Mouse (Mus musculus) neural tube, embryonic 15.5 days (tissue): Measurements from ENCODE around the gene 1700025C18Rik. TPM values are rescaled to one million over a fixed set of nuclear protein-coding genes. Genes with fewer than 3 reads are reported as not detected.
A peak's percentile ranks its signal among the peaks of the same experiment; 100 is the strongest.

ENCODE experiments used
- ATAC-seq: fragments of 200-750 bp; cut with Nextera tagmentation; 2 replicates; pipeline ENCODE4 v1.8.0; 2017; ENCODE audit warnings: mild to moderate bottlenecking, moderate TSS enrichment, moderate library complexity; ENCODE audit not compliant: low FRiP score
- H3K27ac ChIP-seq: fragments of 300-500 bp; sonication (generic); replicated peaks from 2 replicates; pipeline ENCODE4 v1.5.1; 2015; ENCODE audit warnings: mild to moderate bottlenecking, inconsistent platforms
- H3K27me3 ChIP-seq: fragments of 300-500 bp; sonication (generic); replicated peaks from 2 replicates; pipeline ENCODE4 v1.6.1; 2015; ENCODE audit warnings: inconsistent platforms
- H3K36me3 ChIP-seq: fragments of 300-500 bp; sonication (generic); 2 replicates; pipeline ENCODE4 v1.6.1; 2015; ENCODE audit warnings: inconsistent platforms
- H3K4me1 ChIP-seq: fragments of 300-500 bp; sonication (generic); 2 replicates; pipeline ENCODE4 v1.6.1; 2015; ENCODE audit warnings: inconsistent platforms
- H3K4me2 ChIP-seq: fragments of 300-500 bp; sonication (generic); 2 replicates; pipeline ENCODE4 v1.6.1; 2015; ENCODE audit warnings: inconsistent platforms, mild to moderate bottlenecking, moderate library complexity
- H3K4me3 ChIP-seq: fragments of 300-500 bp; sonication (generic); replicated peaks from 2 replicates; pipeline ENCODE4 v1.5.1; 2015; ENCODE audit warnings: mild to moderate bottlenecking, inconsistent platforms
- H3K9ac ChIP-seq: fragments of 300-500 bp; sonication (generic); replicated peaks from 2 replicates; pipeline ENCODE4 v1.6.1; 2015; ENCODE audit warnings: mild to moderate bottlenecking, inconsistent platforms
- H3K9me3 ChIP-seq: fragments of 300-500 bp; sonication (generic); replicated peaks from 2 replicates; pipeline ENCODE4 v1.6.1; 2016; ENCODE audit warnings: inconsistent platforms
- WGBS: fragments of 180-500 bp; shearing (Covaris S2); methylation state at CpG from one replicate; pipeline ENCODE4 v1.1.7; 2015; ENCODE audit warnings: mixed read lengths; 5-methylcytosine and 5-hydroxymethylcytosine counted together
- polyA plus RNA-seq: library from polyadenylated mRNA; unstranded; fragments of >200 nt; fragmentation: Nextera tagmentation; extraction: Ambion mirVana; gene quantifications from 2 replicates; pipeline ENCODE4 v1.2.1, GENCODE M21; 2015

Gene 1700025C18Rik
- polyA plus RNA-seq, result not detected in 2 replicates

GRCm38 (mm10) chr2:165090650-165091049, at the start of gene 1700025C18Rik:
Gene 1700025C18Rik, minus strand, starts transcription at chr2:165090750.
- no peaks in the 10 kb centered on the region for H3K9me3 ChIP-seq
- 0 out of 2 replicates have a peak, but pooled peaks cover 3% of the 10 kb centered on the region for H3K27me3 ChIP-seq
- H3K36me3 ChIP-seq, result no peaks in the 10 kb centered on the region
- H3K4me3 ChIP-seq, result no peak within 1 kb of the TSS
- H3K4me1 ChIP-seq, result peaks cover 23% of the 10 kb centered on the region
- H3K4me2 ChIP-seq, result no peak within 1 kb of the TSS
- no peak for ATAC-seq
- 0 out of 2 replicates have a peak within 1 kb of the TSS, but pooled peaks have one; percentile 33 for H3K27ac ChIP-seq
- H3K9ac ChIP-seq, result no peak within 1 kb of the TSS
- WGBS, result 69% methylated on average over 2 of the region's 2 CpGs

DNA sequence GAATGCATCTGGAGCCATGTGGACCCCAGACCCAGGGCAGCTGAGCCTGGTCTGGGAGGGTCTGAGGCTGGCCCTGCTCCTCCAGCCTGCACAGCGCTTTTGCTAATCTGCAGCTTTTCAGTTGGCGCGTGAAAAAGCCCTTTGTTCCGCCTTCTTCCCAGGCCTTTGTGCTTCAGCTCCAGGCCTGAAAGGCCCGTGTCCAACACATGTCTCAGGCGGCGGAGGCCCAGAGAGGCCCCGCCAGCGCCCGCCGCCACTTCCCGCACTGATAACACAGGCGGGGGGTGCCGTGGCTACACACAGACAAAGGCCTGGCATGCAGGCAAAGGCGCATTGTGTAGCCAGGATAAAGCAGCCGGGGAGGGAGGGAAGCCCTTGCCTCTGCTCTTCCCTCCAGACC, 45.5 kb upstream of the 1700025C18Rik start:
- Histone ChIP-seq H3K36me3 (no peaks in the 10 kb centered on the region), H3K27me3 (peaks cover 11% of the 10 kb centered on the region; the same call in 1 of the 2 replicates), H3K4me2 (no peak overlapping the region), H3K27ac (no peak overlapping the region), H3K4me1 (peaks cover 29% of the 10 kb centered on the region), H3K4me3 (no peak overlapping the region), H3K9me3 (no peaks in the 10 kb centered on the region), H3K9ac (peak overlapping the region; percentile 30; the same call in 1 of the 2 replicates)
- ATAC-seq, result no peak
- WGBS, result 10% methylated on average over 16 of the region's 16 CpGs

- Histone ChIP-seq H3K4me1 (peaks cover 32% of the 10 kb centered on the region), H3K4me3 (no peak overlapping the region), H3K27me3 (peaks cover 7% of the 10 kb centered on the region; the same call in 1 of the 2 replicates), H3K27ac (0 out of 2 replicates have a peak overlapping the region, but pooled peaks have one; percentile 10), H3K9me3 (no peaks in the 10 kb centered on the region), H3K9ac (no peak overlapping the region), H3K36me3 (no peaks in the 10 kb centered on the region), H3K4me2 (0 out of 2 replicates have a peak overlapping the region, but pooled peaks have one; percentile 3)
- 4% methylated on average over 15 of the region's 15 CpGs for WGBS
- ATAC-seq, result no peak
Observed at GRCm38 (mm10) chr2:165133566-165133965, 43.0 kb upstream of the 1700025C18Rik start.

DNA sequence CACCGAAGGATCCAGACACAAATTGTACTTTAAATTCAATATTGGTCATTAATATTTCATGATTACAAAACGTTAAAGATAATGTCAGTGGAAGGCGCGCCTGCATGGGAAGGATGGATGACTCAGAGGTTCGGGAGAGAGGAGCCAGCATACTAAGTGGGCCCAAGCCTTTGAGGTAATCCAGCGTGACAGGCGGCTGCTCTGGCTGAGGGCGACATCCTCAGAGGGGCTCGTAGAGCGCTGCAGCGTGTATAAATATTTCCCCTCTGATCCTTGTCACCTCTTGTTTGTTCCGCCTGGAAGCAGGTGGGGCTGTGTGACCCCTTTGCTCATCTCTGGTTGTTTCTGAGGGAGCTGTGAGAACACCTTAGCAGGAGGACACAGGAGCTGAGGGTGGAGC, 40.9 kb upstream of the 1700025C18Rik start:
- Histone ChIP-seq H3K27ac (no peak overlapping the region), H3K4me3 (no peak overlapping the region), H3K9ac (no peak overlapping the region; the same call in 1 of the 2 replicates), H3K27me3 (peaks cover 9% of the 10 kb centered on the region; the same call in 1 of the 2 replicates), H3K4me2 (no peak overlapping the region), H3K4me1 (peaks cover 29% of the 10 kb centered on the region), H3K9me3 (no peaks in the 10 kb centered on the region), H3K36me3 (no peaks in the 10 kb centered on the region)
- WGBS, result 22% methylated on average over 12 of the region's 12 CpGs
- ATAC-seq, result no peak

DNA sequence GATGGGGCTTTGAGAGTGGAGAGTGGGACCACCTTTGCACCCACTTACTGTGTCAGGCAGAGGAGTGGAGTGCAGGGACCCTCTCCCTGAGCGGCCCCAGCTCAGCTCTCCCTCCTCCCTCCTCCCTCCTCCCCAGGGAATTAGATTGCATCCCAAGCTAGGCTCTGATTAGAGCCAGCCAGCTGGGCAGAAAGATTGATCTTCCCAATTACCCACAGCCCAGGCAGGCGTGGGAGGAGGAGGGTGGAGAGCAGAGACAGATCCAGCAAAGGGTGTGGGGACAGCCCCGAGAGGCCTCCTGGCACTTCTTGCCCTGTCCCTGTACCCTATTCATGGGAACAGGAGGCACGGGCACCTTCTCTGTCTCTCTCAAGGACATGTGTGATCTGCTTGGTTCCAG, 38.6 kb upstream of the 1700025C18Rik start:
- Histone ChIP-seq H3K27ac (no peak overlapping the region), H3K4me2 (no peak overlapping the region), H3K4me1 (peaks cover 22% of the 10 kb centered on the region), H3K36me3 (no peaks in the 10 kb centered on the region), H3K27me3 (peaks cover 14% of the 10 kb centered on the region; the same call in 1 of the 2 replicates), H3K4me3 (no peak overlapping the region), H3K9me3 (no peaks in the 10 kb centered on the region), H3K9ac (no peak overlapping the region)
- peak; percentile 40; the same call in 1 of the 2 replicates for ATAC-seq
- 21% methylated on average over 4 of the region's 4 CpGs for WGBS

- no peak overlapping the region for H3K4me2 ChIP-seq
- 0 out of 2 replicates have a peak, but pooled peaks cover 12% of the 10 kb centered on the region for H3K4me1 ChIP-seq
- H3K36me3 ChIP-seq, result no peaks in the 10 kb centered on the region
- H3K9me3 ChIP-seq, result no peaks in the 10 kb centered on the region
- WGBS, result 21% methylated on average over 10 of the region's 10 CpGs
- peaks cover 14% of the 10 kb centered on the region; the same call in 1 of the 2 replicates for H3K27me3 ChIP-seq
- no peak overlapping the region for H3K4me3 ChIP-seq
- no peak overlapping the region for H3K27ac ChIP-seq
- H3K9ac ChIP-seq, result no peak overlapping the region
- ATAC-seq, result no peak
Observed at GRCm38 (mm10) chr2:165126896-165127562, 36.5 kb upstream of the 1700025C18Rik start.

DNA sequence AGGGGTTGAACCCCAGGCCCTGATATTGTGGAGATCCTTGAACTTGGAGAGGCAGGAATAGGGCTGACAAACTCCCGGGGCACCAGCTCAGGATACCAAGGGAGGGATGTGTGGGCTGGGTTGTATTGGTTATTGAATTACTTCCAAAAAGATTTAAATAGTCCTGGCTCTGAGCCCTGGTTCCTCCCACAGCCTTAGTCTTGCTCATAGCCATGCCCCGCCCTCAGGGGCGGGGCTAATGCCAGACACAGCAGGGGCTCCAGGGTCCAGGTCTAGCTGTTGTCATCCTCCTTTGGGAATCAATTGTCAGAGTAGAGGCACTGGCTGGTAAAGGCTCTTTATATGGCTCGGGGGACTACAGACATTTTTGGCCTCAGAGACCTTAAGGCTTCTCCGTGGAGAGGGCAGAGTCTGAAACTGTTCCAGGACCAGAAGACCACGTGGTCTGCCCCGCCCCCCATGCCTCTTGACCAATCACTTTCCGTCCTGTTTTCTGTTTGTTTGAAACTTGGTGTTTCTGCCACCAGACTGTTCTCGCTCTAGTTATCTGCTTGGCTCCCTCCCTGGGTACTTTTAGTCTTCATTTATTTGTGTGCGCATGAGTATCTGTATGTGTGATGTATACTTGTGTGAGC, 30.8 kb upstream of the 1700025C18Rik start:
- H3K27ac ChIP-seq, result 0 out of 2 replicates have a peak overlapping the region, but pooled peaks have one; percentile 33
- H3K9me3 ChIP-seq, result no peaks in the 10 kb centered on the region
- H3K4me1 ChIP-seq, result peaks cover 19% of the 10 kb centered on the region
- H3K27me3 ChIP-seq, result peaks cover 25% of the 10 kb centered on the region; the same call in 1 of the 2 replicates
- WGBS, result 36% methylated on average over 10 of the region's 10 CpGs
- ATAC-seq, result no peak
- no peak overlapping the region for H3K4me3 ChIP-seq
- H3K9ac ChIP-seq, result no peak overlapping the region
- H3K36me3 ChIP-seq, result no peaks in the 10 kb centered on the region
- no peak overlapping the region for H3K4me2 ChIP-seq

DNA sequence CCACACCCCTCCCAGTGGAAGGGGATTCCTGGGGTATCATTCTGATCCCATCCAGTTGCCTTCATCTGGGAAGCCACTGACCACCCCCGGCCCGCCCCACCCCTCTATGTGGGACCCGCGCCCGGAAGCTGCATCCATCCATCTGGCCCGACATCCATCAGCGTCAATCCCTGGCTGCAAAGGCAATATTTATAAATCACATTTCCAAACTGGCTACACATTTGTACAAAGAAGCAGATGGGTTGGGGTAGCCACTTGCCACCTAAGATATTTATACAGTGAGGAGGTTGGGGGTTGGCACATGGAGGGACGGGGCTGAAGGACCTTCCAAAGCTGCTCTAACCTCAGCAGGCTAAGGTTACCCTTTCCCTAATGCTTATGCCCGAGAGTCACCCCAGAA, 30.2 kb upstream of the 1700025C18Rik start:
- Histone ChIP-seq H3K4me1 (peaks cover 21% of the 10 kb centered on the region), H3K27me3 (peaks cover 24% of the 10 kb centered on the region; the same call in 1 of the 2 replicates), H3K9ac (no peak overlapping the region), H3K9me3 (no peaks in the 10 kb centered on the region), H3K4me3 (no peak overlapping the region), H3K36me3 (no peaks in the 10 kb centered on the region), H3K27ac (0 out of 2 replicates have a peak overlapping the region, but pooled peaks have one; percentile 33), H3K4me2 (no peak overlapping the region)
- 55% methylated on average over 9 of the region's 9 CpGs for WGBS
- ATAC-seq, result no peak

DNA sequence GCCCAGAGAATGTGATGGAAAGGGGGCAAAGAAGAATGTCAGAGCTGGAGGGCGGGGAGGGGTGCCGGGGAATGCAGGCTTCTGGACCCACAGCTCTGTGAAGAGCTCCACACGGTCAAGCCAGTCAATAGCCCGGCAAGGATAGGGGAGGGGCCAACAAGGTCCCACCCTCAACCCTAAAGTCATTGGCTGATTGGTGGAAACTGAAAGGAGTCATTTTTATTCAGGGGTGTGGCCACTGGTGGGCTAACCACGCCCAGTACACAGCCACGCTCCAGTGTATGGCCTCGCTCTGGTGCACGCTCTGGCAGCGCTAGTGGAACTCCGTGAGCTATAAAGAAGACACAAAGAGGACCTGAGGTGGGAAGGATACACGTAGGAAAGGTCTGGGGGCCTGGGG, 23.2 kb upstream of the 1700025C18Rik start:
- H3K4me3 ChIP-seq, result no peak overlapping the region
- no peak overlapping the region for H3K27ac ChIP-seq
- no peak overlapping the region for H3K4me2 ChIP-seq
- H3K4me1 ChIP-seq, result peaks cover 32% of the 10 kb centered on the region
- ATAC-seq, result no peak
- no peak overlapping the region for H3K9ac ChIP-seq
- 21% methylated on average over 11 of the region's 11 CpGs for WGBS
- no peaks in the 10 kb centered on the region for H3K9me3 ChIP-seq
- peaks cover 68% of the 10 kb centered on the region for H3K27me3 ChIP-seq
- no peaks in the 10 kb centered on the region for H3K36me3 ChIP-seq

- Histone ChIP-seq H3K9me3 (no peaks in the 10 kb centered on the region), H3K4me2 (peak overlapping the region; percentile 29), H3K4me3 (0 out of 2 replicates have a peak overlapping the region, but pooled peaks have one; percentile 1), H3K27ac (no peak overlapping the region), H3K36me3 (no peaks in the 10 kb centered on the region), H3K9ac (no peak overlapping the region), H3K4me1 (peaks cover 32% of the 10 kb centered on the region), H3K27me3 (peaks cover 68% of the 10 kb centered on the region)
- WGBS, result under 1% methylated on average over 54 of the region's 54 CpGs
- ATAC-seq, result no peak
Observed at GRCm38 (mm10) chr2:165112149-165112548, 21.6 kb upstream of the 1700025C18Rik start.

- ATAC-seq, result peak; percentile 42; the same call in 1 of the 2 replicates
- H3K27ac ChIP-seq, result no peak overlapping the region
- H3K4me3 ChIP-seq, result no peak overlapping the region
- no peaks in the 10 kb centered on the region for H3K9me3 ChIP-seq
- H3K27me3 ChIP-seq, result peaks cover 59% of the 10 kb centered on the region
- no peaks in the 10 kb centered on the region for H3K36me3 ChIP-seq
- 16% methylated on average over 18 of the region's 18 CpGs for WGBS
- peaks cover 24% of the 10 kb centered on the region for H3K4me1 ChIP-seq
- peak overlapping the region; percentile 8; the same call in 1 of the 2 replicates for H3K4me2 ChIP-seq
- no peak overlapping the region for H3K9ac ChIP-seq
Observed at GRCm38 (mm10) chr2:165106585-165106984, 16.0 kb upstream of the 1700025C18Rik start.
